Mouse (Mus musculus) CH12F3 (cell line): ENCODE data around the gene Rora.

ENCODE experiments used
- in situ Hi-C: fragments of 300-500 bp; cut with MboI; formaldehyde crosslinking; loops from 2 replicates; pipeline ENCODE4 v1.14.3; 2020; ENCODE audit warnings: low sequenced_read_pairs

Gene Rora

GRCm38 (mm10) chr9:68653211-68654038, at the start of gene Rora:
Gene Rora (plus strand): TSS chr9:68653786.
- in situ Hi-C loops, result no loop called here

DNA sequence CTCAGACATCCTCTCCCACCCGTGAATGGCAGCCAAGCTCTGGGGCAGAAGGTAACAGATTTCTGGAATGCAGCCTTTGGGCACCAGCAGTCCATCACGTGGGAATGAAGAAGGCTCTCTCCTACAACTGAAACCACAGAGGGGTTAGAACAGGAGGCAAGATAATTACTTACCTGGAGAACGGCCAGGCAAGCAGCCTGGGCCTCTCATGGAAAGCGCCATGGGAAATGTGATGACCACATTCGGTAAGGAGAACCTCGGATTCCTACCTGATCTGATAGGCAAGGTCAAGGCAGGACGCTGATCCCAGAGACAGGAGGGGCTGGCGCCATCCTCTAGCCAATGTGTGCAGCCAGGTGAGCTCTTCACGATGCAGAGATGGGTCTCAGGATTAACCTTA, 39.6 kb upstream of the Rora start:
- in situ Hi-C loops, result no loop called here

- in situ Hi-C loops, result no loop called here
Observed at GRCm38 (mm10) chr9:68617116-68617515, 36.5 kb upstream of the Rora start.

DNA sequence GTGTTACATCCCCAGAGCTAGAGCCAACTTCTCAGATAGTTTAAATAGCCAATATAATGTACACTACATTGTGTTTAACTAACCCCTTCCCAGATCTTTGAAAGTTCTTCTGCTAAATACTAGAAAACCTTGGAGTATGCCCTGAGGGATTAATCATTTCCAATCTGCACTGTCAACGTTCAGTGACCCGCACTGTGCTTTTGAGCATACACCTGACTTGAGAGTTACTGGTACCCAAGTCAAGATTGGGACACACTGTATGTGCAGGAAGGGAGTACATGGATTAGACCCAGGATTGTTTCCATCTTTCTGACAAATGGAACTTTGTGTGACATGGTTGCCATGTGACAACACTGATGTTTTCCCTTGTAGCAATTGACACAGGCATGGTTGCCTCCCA, 33.5 kb upstream of the Rora start:
- in situ Hi-C loops, result no loop called here

DNA sequence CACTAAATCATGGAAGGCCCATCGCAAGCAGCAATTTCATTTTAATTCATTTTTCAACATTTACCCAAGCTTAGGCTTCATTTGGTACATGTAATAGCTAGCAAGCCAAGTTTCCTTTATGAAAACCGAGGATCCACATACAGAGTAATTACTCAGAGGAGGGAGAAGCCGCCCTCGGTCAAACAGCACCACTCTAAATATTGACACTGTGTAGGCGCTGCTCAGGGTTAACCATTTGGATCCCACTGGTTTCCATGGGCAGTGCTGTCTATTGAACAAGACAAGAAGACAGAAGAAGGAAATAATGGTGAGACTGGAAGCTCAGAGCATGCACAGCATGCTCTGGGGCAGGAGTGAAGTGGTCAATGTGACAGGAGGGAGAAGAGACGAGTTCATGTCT, 33.1 kb upstream of the Rora start:
- in situ Hi-C loops, result no loop called here

DNA sequence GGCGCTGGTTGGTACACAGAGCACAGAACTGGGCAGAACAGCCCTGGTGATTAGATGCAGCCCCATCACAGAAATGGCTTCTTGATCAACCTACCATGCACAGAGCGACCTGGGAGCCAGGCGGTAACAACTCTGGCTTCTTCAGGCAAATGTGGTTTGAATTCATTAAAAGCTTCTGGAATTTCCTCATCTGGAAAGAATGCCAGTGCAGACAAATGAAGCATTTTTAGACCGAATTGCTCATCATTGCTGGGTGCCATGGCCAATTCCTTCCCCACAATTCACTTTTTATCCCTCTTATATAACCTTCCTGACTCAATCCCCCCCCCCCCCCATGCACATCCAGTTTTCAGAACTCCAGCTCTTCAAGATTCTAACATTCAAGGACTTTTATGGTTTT, 28.6 kb upstream of the Rora start:
- in situ Hi-C loops, result no loop called here

GRCm38 (mm10) chr9:68637301-68637700, 16.3 kb upstream of the Rora start:
- in situ Hi-C loops, result no loop called here

GRCm38 (mm10) chr9:68641123-68641522, 12.5 kb upstream of the Rora start:
- in situ Hi-C loops, result no loop called here

GRCm38 (mm10) chr9:68648061-68648460, 5.5 kb upstream of the Rora start:
- in situ Hi-C loops, result no loop called here

DNA sequence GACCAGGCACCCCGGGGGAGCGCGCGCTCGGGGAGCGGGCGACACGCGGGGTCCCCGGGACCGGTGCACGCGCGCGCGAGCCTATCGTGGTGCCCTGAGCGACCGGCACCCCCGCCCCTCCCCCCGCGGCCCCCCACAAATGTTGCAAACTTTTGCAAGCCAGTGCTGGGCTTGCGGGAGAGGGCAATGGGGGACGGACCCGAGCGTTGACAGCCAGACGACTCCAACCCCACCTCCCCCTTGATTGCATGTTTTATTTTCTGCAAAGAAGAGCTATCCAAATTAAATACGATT, 400 bp downstream of the Rora start:
- in situ Hi-C loops, result no loop called here

DNA sequence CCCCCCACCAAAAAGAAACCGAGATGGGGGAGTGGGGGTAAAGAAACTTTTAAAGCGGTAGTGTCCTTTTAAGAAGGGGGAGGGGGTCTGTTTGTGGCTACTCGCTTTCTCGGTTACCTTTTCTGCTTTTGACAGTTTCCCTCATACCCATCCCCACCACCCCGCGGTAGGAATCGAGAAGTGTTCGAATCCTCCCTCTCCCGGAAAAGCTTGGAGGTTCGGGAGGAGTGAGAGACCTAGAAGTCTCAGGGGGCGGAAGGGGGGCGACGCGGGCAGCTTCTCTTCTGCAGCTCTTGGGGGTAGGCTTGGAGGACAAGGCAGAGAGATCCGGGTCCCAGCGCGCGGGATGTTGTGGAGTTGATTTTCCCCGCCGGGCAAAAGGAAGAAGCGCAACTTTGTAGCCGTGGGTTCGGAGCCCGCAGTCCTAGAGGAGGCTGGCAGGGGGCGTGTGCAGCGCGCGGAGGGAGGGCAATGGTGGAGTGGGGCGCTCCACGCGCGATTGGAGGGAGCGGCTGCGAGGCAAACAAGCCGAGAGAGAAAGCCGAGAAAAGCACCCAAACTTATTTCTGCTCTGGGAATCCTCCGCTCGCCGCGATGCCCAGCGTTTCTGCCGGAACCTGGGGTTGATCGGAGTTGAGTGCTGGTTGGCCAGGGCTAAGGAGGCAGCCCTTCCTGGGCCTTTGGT, 889 bp downstream of the Rora start:
- in situ Hi-C loops, result no loop called here

GRCm38 (mm10) chr9:68655018-68656005, 1.7 kb downstream of the Rora start:
- in situ Hi-C loops, result no loop called here

GRCm38 (mm10) chr9:68656076-68656795, 2.6 kb downstream of the Rora start:
- in situ Hi-C loops, result no loop called here

- in situ Hi-C loops, result no loop called here
Observed at GRCm38 (mm10) chr9:68656796-68657130, 3.2 kb downstream of the Rora start.

DNA sequence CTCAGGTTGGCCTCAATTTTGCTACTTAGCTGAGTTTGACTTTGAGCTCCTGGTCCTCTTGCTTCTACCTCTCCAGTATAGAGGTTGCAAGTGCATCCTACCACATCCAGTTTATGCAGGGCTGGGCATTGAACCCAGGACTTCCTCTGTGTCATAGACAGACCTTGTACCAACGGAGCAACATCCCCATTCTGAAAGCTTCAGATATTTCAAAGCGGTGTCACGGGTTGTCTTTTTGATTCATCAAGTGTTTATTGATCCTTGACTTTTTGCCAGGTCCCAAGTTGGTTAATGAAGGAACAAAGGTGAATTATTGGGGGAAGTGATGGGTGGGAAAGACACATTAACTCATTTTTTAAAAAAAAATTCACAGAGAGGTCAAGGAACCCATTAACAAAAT, 17.1 kb downstream of the Rora start:
- in situ Hi-C loops, result no loop called here

DNA sequence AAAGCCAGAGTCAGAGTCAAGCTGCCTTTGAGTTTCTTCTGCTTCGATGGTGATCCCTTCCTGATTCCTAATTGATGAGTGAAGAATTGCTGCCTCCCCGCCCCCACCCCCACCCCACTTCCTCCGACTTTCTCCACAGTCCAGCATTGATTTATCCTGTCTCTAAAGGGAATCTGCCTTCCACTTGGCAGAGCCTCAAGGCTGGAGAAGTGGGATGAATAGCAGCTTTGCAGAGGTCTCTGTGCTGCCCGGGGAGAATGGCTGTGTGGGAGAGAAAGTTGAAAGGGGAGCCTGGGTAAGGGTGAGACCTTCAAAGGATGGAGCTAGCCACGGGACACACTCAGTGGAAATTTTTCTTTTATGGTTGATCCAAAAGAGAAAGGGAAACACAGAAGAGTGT, 18.9 kb downstream of the Rora start:
- in situ Hi-C loops, result no loop called here

- in situ Hi-C loops, result no loop called here
Observed at GRCm38 (mm10) chr9:68673221-68673620, 19.6 kb downstream of the Rora start.

GRCm38 (mm10) chr9:68679871-68680374, 26.3 kb downstream of the Rora start:
- in situ Hi-C loops, result no loop called here

DNA sequence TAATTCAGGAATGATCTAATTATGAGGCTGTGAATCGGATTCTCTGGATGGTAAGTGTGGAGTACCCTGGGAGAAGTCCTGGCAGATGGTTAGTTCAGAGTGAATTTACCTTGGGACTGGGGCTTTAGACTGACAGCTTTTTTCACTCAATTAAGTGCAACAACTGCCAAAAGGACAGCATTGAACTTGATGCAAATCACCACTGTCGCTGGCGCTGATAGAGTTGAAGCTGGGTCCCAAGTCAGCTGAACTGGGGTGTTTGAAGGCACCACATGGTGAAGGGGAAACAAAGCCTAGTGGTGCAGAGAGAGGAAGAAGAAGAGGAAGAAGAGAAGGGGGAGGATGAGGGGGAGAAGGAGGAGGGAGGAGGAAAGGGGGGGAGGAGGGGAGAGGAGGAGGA, 30.4 kb downstream of the Rora start:
- in situ Hi-C loops, result no loop called here

- in situ Hi-C loops, result no loop called here
Observed at GRCm38 (mm10) chr9:68685562-68685961, 32.0 kb downstream of the Rora start.
